Mouse (Mus musculus): ENCODE results near the gene Upk2. TPM values are rescaled to one million over a fixed set of nuclear protein-coding genes. Genes with fewer than 3 reads are reported as not detected.

Gene Upk2
- polyA plus RNA-seq, 2 experiments: 0.40 to 0.91 TPM

DNA sequence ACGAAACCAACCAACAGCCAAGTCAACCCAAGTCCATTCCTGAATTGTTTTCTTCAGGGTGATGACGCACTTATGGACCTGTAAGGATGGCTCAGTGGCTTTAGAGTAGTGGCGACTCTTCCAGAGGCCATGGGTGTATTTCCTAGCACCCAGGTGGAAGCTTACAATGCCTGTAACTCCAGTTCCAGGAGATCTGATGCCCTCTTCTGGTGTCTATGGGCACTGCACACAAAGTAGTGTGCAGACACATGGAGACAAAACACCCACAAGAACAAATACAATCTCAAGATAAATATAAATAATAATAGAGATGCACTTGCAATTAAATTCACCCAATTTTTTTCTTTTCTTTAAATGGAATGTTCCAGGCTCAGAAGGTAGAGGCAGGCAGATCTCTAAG is 21.2 kb upstream of the Upk2 start:
- Histone ChIP-seq H3K27ac (replicated peaks; ENCODE audit: low read depth, low read length) (no peak overlapping the region), H3K9ac (ENCODE audit: low read depth, low read length, severe bottlenecking) (no peak overlapping the region), H3K4me3 (replicated peaks; ENCODE audit: low read length) (no peak overlapping the region), H3K4me1 (ENCODE audit: control insufficient read depth, insufficient read depth, low read length) (peaks cover 15% of the 10 kb centered on the region), H3K4me2 (replicated peaks; ENCODE audit: low read depth, low read length, severe bottlenecking) (no peak overlapping the region), H3K27me3 (ENCODE audit: control insufficient read depth, insufficient read depth, low read length) (no peaks in the 10 kb centered on the region), H3K36me3 (ENCODE audit: control insufficient read depth, insufficient read depth, low read length) (no peaks in the 10 kb centered on the region), H3K9me3 (ENCODE audit: control insufficient read depth, low read length) (no peaks in the 10 kb centered on the region)
- 98% methylated on average over 3 of the region's 3 CpGs for WGBS
- no peak for TF ChIP-seq POLR2A (IDR thresholded peaks at IDR 0.05; ENCODE audit: borderline replicate concordance, extremely low read depth, insufficient read depth, insufficient read length)
- DNase-seq (ENCODE audit: low spot score) (no peak), ATAC-seq (ENCODE audit: low FRiP score, low read depth) (no peak)

- Histone ChIP-seq H3K27ac (replicated peaks; ENCODE audit: low read depth, low read length) (no peak overlapping the region), H3K4me3 (replicated peaks; ENCODE audit: low read length) (no peak overlapping the region), H3K36me3 (ENCODE audit: control insufficient read depth, insufficient read depth, low read length) (no peaks in the 10 kb centered on the region), H3K9me3 (ENCODE audit: control insufficient read depth, low read length) (no peaks in the 10 kb centered on the region), H3K9ac (ENCODE audit: low read depth, low read length, severe bottlenecking) (no peak overlapping the region), H3K4me1 (ENCODE audit: control insufficient read depth, insufficient read depth, low read length) (peaks cover 12% of the 10 kb centered on the region), H3K27me3 (ENCODE audit: control insufficient read depth, insufficient read depth, low read length) (no peaks in the 10 kb centered on the region), H3K4me2 (replicated peaks; ENCODE audit: low read depth, low read length, severe bottlenecking) (no peak overlapping the region)
- DNase-seq (ENCODE audit: low spot score) (no peak), ATAC-seq (ENCODE audit: low FRiP score, low read depth) (no peak)
- 33% methylated on average over 1 of the region's 1 CpGs for WGBS
- TF ChIP-seq POLR2A (IDR thresholded peaks at IDR 0.05; ENCODE audit: borderline replicate concordance, extremely low read depth, insufficient read depth, insufficient read length): no peak
These were observed 19.6 kb upstream of the Upk2 start for GRCm38 (mm10) chr9:44474327-44474726.

DNA sequence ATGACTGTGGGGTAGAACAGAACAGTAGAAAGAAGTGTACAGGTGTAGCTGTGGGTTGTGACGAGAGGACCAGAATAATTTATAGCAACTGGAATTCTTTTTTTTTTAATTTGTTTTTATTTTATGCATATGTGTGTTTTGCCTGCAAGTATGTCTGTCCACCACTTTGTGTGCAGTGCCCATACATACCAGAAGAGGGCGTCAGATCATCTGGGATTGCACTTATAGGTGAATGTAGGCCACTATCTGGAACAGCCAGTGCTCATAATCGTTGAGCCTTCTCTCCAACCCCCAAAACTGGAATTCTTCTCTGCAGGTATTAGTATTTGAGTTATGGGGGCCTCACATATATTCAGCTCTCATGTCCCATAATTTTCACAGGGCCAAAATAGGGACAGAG is 18.4 kb upstream of the Upk2 start:
- 62% methylated on average over 3 of the region's 3 CpGs for WGBS
- no peaks in the 10 kb centered on the region for H3K27me3 ChIP-seq (ENCODE audit: control insufficient read depth, insufficient read depth, low read length)
- TF ChIP-seq POLR2A (IDR thresholded peaks at IDR 0.05; ENCODE audit: borderline replicate concordance, extremely low read depth, insufficient read depth, insufficient read length): no peak
- H3K9ac ChIP-seq (ENCODE audit: low read depth, low read length, severe bottlenecking): no peak overlapping the region
- no peak overlapping the region for H3K27ac ChIP-seq (replicated peaks; ENCODE audit: low read depth, low read length)
- no peak overlapping the region for H3K4me3 ChIP-seq (replicated peaks; ENCODE audit: low read length)
- no peaks in the 10 kb centered on the region for H3K9me3 ChIP-seq (ENCODE audit: control insufficient read depth, low read length)
- DNase-seq (ENCODE audit: low spot score) (no peak), ATAC-seq (ENCODE audit: low FRiP score, low read depth) (no peak)
- no peaks in the 10 kb centered on the region for H3K36me3 ChIP-seq (ENCODE audit: control insufficient read depth, insufficient read depth, low read length)
- no peak overlapping the region for H3K4me2 ChIP-seq (replicated peaks; ENCODE audit: low read depth, low read length, severe bottlenecking)
- H3K4me1 ChIP-seq (ENCODE audit: control insufficient read depth, insufficient read depth, low read length): peaks cover 12% of the 10 kb centered on the region

- Histone ChIP-seq H3K4me2 (replicated peaks; ENCODE audit: low read depth, low read length, severe bottlenecking) (no peak overlapping the region), H3K27me3 (ENCODE audit: control insufficient read depth, insufficient read depth, low read length) (no peaks in the 10 kb centered on the region), H3K36me3 (ENCODE audit: control insufficient read depth, insufficient read depth, low read length) (no peaks in the 10 kb centered on the region), H3K9me3 (ENCODE audit: control insufficient read depth, low read length) (no peaks in the 10 kb centered on the region), H3K9ac (ENCODE audit: low read depth, low read length, severe bottlenecking) (no peak overlapping the region), H3K27ac (replicated peaks; ENCODE audit: low read depth, low read length) (no peak overlapping the region), H3K4me3 (replicated peaks; ENCODE audit: low read length) (no peak overlapping the region), H3K4me1 (ENCODE audit: control insufficient read depth, insufficient read depth, low read length) (no peaks in the 10 kb centered on the region)
- no peak for ATAC-seq (ENCODE audit: low FRiP score, low read depth)
- 42% methylated on average over 2 of the region's 2 CpGs for WGBS
- TF ChIP-seq POLR2A (IDR thresholded peaks at IDR 0.05; ENCODE audit: borderline replicate concordance, extremely low read depth, insufficient read depth, insufficient read length): no peak
- DNase-seq (ENCODE audit: low spot score): no peak
These were observed 14.0 kb upstream of the Upk2 start for GRCm38 (mm10) chr9:44468800-44469199.

- no peak overlapping the region for H3K27ac ChIP-seq (replicated peaks; ENCODE audit: low read depth, low read length)
- H3K4me2 ChIP-seq (replicated peaks; ENCODE audit: low read depth, low read length, severe bottlenecking): no peak overlapping the region
- ATAC-seq (ENCODE audit: low FRiP score, low read depth) (no peak), DNase-seq (ENCODE audit: low spot score) (no peak)
- no peak overlapping the region for H3K4me3 ChIP-seq (replicated peaks; ENCODE audit: low read length)
- no peak for TF ChIP-seq POLR2A (IDR thresholded peaks at IDR 0.05; ENCODE audit: borderline replicate concordance, extremely low read depth, insufficient read depth, insufficient read length)
- no peaks in the 10 kb centered on the region for H3K9me3 ChIP-seq (ENCODE audit: control insufficient read depth, low read length)
- no peaks in the 10 kb centered on the region for H3K36me3 ChIP-seq (ENCODE audit: control insufficient read depth, insufficient read depth, low read length)
- 55% methylated on average over 7 of the region's 7 CpGs for WGBS
- H3K9ac ChIP-seq (ENCODE audit: low read depth, low read length, severe bottlenecking): no peak overlapping the region
- no peaks in the 10 kb centered on the region for H3K27me3 ChIP-seq (ENCODE audit: control insufficient read depth, insufficient read depth, low read length)
- H3K4me1 ChIP-seq (ENCODE audit: control insufficient read depth, insufficient read depth, low read length): no peaks in the 10 kb centered on the region
These were observed 13.4 kb upstream of the Upk2 start for GRCm38 (mm10) chr9:44468224-44468623.

- Histone ChIP-seq H3K9me3 (ENCODE audit: control insufficient read depth, low read length) (no peaks in the 10 kb centered on the region), H3K27me3 (ENCODE audit: control insufficient read depth, insufficient read depth, low read length) (no peaks in the 10 kb centered on the region), H3K27ac (replicated peaks; ENCODE audit: low read depth, low read length) (no peak overlapping the region), H3K36me3 (ENCODE audit: control insufficient read depth, insufficient read depth, low read length) (no peaks in the 10 kb centered on the region), H3K4me1 (ENCODE audit: control insufficient read depth, insufficient read depth, low read length) (no peaks in the 10 kb centered on the region), H3K4me3 (replicated peaks; ENCODE audit: low read length) (no peak overlapping the region), H3K9ac (ENCODE audit: low read depth, low read length, severe bottlenecking) (no peak overlapping the region), H3K4me2 (replicated peaks; ENCODE audit: low read depth, low read length, severe bottlenecking) (no peak overlapping the region)
- ATAC-seq (ENCODE audit: low FRiP score, low read depth): no peak
- 85% methylated on average over 5 of the region's 5 CpGs for WGBS
- no peak for DNase-seq (ENCODE audit: low spot score)
- TF ChIP-seq POLR2A (IDR thresholded peaks at IDR 0.05; ENCODE audit: borderline replicate concordance, extremely low read depth, insufficient read depth, insufficient read length): no peak
These were observed 7.2 kb upstream of the Upk2 start for GRCm38 (mm10) chr9:44461950-44462349.
